Mouse (Mus musculus) erythroblast, embryonic 14.5 days (primary cell): ENCODE measurements around the gene Gm32717. TPM values are rescaled to one million over a fixed set of nuclear protein-coding genes. Genes with fewer than 3 reads are reported as not detected.
"Not testable (repeated sequence)": the region's sequence is repeated elsewhere in the genome, so short reads cannot be mapped to it uniquely, and the experiment has no call there.

ENCODE experiments used
- H3K27me3 ChIP-seq: 2 replicates; pipeline ENCODE4 v1.6.1; 2012; ENCODE audit warnings: inconsistent platforms; ENCODE audit not compliant: control insufficient read depth
- H3K36me3 ChIP-seq: 2 replicates; pipeline ENCODE4 v1.6.1; 2012; ENCODE audit warnings: mild to moderate bottlenecking, inconsistent platforms; ENCODE audit not compliant: control insufficient read depth
- H3K4me1 ChIP-seq: 2 replicates; pipeline ENCODE4 v1.6.1; 2012; ENCODE audit warnings: inconsistent platforms; ENCODE audit not compliant: control insufficient read depth
- H3K4me3 ChIP-seq: replicated peaks from 2 replicates; pipeline ENCODE3; 2012; ENCODE audit warnings: moderate library complexity, mild to moderate bottlenecking, inconsistent platforms
- H3K9me3 ChIP-seq: 2 replicates; pipeline ENCODE4 v1.6.1; 2012; ENCODE audit warnings: low read length, inconsistent platforms, mixed read lengths; ENCODE audit not compliant: control insufficient read depth
- GATA1 ChIP-seq: IDR thresholded peaks from 2 replicates; pipeline ENCODE4 v1.6.1; 2012; ENCODE audit warnings: low read length, inconsistent platforms, mixed read lengths
- TAL1 ChIP-seq: IDR thresholded peaks from 3 replicates; pipeline ENCODE4 v1.6.1; 2012; ENCODE audit warnings: low read length, inconsistent platforms, mixed read lengths
- polyA plus RNA-seq: library from polyadenylated mRNA; stranded (reverse); fragments of >175 nt; gene quantifications from 2 replicates; pipeline ENCODE4 v1.2.3, GENCODE M21; 2012

Gene Gm32717
- polyA plus RNA-seq, 1 experiment: not detected

- Histone ChIP-seq H3K4me3 (no peak within 1 kb of the TSS), H3K4me1 (no peaks in the 10 kb centered on the region), H3K9me3 (no peaks in the 10 kb centered on the region), H3K27me3 (no peaks in the 10 kb centered on the region), H3K36me3 (no peaks in the 10 kb centered on the region)
- TF ChIP-seq GATA1: no peak
- no peak for TF ChIP-seq TAL1
These were observed 35.9 kb downstream of the Gm32717 start, which contains the start of gene Il22 for GRCm38 (mm10) chr10:118204642-118205041. Gene Il22, plus strand, starts transcription at chr10:118204942.

GRCm38 (mm10) chr10:118195150-118195549, 45.4 kb downstream of the Gm32717 start:
- not testable (repeated sequence) for H3K4me1 ChIP-seq, H3K36me3 ChIP-seq, H3K4me3 ChIP-seq, H3K9me3 ChIP-seq, H3K27me3 ChIP-seq

Other genes starting within 250 kb of the Gm32717 start
- 1.4 and 2.1 TPM in 2 replicates for gene Mdm1, start 99.0 kb downstream of the Gm32717 start, polyA plus RNA-seq
- gene Il22, start 35.8 kb downstream of the Gm32717 start, polyA plus RNA-seq: not detected in 2 replicates
- not detected in 2 replicates for gene Gm32802, start 17.9 kb upstream of the Gm32717 start, polyA plus RNA-seq
- not detected in 2 replicates for gene Iltifb, start 54.3 kb upstream of the Gm32717 start, polyA plus RNA-seq
- gene Gm9040, start 86.2 kb upstream of the Gm32717 start, polyA plus RNA-seq: not detected in 2 replicates
- gene Gm9044, start 91.6 kb upstream of the Gm32717 start, polyA plus RNA-seq: not detected in 2 replicates
- not detected in 2 replicates for gene Gm9045, start 97.1 kb upstream of the Gm32717 start, polyA plus RNA-seq
- not detected in 2 replicates for gene Gm9046, start 102.5 kb upstream of the Gm32717 start, polyA plus RNA-seq
- not detected in 2 replicates for gene Gm9048, start 107.9 kb upstream of the Gm32717 start, polyA plus RNA-seq
- gene Gm9049, start 113.3 kb upstream of the Gm32717 start, polyA plus RNA-seq: not detected in 2 replicates
- gene Ifng, start 200.3 kb upstream of the Gm32717 start, polyA plus RNA-seq: not detected in 2 replicates